Mouse (Mus musculus) adrenal gland, postnatal 36 days (tissue): ENCODE data around the gene Tbata. TPM values are rescaled to one million over a fixed set of nuclear protein-coding genes. Genes with fewer than 3 reads are reported as not detected.

Experiments
- DNase-seq, 2 experiments: peaks; one replicate each; pipeline ENCODE4 v3.0.0; 2021; ENCODE audit warnings: mixed read lengths in 1 of 2
- microRNA-seq: library from miRNA; unstranded; fragments of <30 nt; microRNA quantifications from one replicate; pipeline ENCODE4 v1.2.0, GENCODE M21; 2021
- total RNA-seq, 2 experiments: library from RNA; stranded (reverse); gene quantifications; 2 replicates each; pipeline ENCODE4 v1.2.3; 2021

The Tbata gene
- total RNA-seq, 2 experiments from 2014 or later, result not detected

GRCm38 (mm10) chr10:61211105-61211504 lies 39.4 kb downstream of the Tbata start:
- DNase-seq, result no peak

- DNase-seq, result peak; percentile 55 to 76
Measured at GRCm38 (mm10) chr10:61211743-61212142, 40.0 kb downstream of the Tbata start.

GRCm38 (mm10) chr10:61212817-61213216 lies 41.1 kb downstream of the Tbata start:
- DNase-seq, result no peak

DNA sequence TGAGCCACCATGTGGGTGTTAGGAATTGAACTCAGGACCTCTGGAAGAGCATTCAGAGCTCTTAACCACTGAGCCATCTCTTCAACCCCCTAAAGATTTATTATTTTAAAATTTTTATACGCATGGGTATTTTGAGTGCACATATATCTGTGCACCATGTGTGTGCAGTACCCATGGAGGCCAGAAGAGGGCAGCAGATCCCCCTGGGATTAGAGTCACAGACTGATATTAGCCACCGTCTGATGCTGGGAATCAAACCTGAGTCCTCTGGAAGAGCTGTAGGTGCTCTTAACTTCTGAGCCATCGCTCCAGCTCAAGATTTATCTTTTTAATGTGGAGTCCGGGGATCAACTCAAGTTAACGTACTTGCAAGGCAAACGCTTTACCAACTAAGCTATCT lies 43.9 kb downstream of the Tbata start:
- DNase-seq, result no peak

DNA sequence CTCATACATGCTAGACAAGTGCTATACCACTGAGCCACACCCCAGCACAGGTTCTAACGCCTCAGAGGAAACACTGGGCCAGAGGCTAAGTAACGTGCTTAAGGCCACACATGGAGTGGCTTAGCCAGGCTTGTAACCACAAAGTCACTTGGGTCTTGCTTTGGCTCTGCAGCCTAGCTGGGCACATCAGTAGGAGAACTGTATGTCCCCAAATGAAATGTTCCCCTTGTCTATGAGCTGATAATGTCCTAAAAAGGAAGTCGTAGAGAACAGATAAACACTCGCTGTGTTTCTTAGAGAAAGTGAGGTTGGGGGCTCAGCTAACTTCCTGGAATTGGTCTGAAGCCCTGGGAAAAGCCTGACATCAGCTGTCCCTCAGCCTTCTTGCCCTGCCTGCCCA lies 44.4 kb downstream of the Tbata start:
- no peak for DNase-seq

DNA sequence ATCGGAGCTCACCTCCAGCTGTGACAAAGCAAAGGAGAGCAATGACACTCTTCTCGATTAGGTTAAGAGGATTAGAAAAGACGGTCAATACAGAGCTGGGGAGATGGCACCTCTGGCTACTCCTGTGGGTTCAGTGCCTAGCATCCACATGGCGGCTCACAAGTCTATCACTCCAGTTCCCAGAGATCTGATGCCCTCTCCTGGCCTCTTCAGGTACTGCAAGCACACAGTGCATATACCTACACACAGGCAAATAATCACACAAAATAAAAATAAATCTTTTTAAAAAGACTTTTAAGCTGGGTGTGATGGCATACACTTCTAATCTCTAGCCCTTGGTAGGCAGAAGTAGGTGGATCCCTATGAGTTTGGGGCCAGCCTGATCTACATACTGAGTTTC lies 47.6 kb downstream of the Tbata start:
- DNase-seq, result no peak

GRCm38 (mm10) chr10:61225694-61226093 lies 53.9 kb downstream of the Tbata start:
- DNase-seq, result no peak

GRCm38 (mm10) chr10:61226784-61227396 lies 55.1 kb downstream of the Tbata start:
- no peak for DNase-seq

GRCm38 (mm10) chr10:61231756-61232155 lies 60.0 kb downstream of the Tbata start:
- DNase-seq, result no peak

- no peak for DNase-seq
Measured at GRCm38 (mm10) chr10:61232858-61233567, 61.3 kb downstream of the Tbata start.

DNA sequence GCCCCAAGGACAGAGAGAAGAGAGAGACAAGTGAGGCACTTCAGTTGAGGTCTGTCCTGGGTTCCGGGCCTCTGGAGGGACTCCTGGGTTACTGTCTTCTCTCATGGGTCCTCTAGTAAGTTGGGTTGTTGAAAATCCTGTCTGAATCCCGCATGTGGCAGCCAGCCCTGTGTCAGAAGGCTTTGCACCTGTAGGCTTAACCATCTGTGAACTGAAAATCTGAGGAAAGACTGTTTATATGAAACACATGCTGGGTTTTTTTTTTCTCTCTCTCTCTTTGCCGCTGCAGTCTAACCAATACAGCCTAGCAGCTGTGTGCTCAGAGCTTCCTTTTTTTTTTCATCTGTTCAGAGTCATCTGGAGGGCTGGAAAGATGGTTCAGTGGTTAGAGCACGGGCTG lies 62.6 kb downstream of the Tbata start:
- no peak for DNase-seq

DNA sequence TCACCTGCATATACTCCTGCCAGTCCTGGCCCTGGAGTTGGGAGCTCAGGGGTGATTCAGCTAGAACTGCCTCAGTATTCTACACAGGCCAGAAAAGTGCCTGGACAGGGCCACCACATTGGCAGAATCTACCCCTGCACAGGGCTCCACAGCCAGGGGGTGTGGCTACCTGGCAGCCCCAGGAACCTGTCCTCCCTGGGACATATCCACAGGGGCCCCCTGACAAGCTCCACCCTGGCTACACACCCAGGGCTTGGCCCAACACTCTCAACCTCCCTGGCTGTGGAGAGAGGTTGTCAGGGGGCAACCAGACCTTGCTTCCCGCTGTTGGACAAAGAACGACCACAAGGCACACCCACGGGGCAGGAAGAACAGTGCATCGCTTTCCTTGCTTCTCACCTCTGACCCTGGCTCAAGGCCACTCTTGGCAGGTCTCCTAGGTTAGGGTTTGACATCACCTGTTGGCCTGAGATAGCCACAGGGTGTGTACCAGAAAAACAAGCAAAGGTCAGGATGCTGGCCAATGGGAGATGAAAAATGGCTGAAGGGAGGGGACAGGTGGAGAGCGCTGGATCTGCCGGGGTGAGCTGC lies 64.0 kb downstream of the Tbata start:
- no peak for DNase-seq

- DNase-seq, result no peak
Measured at GRCm38 (mm10) chr10:61236683-61237390, 65.1 kb downstream of the Tbata start.

GRCm38 (mm10) chr10:61237391-61237785 lies 65.6 kb downstream of the Tbata start:
- no peak for DNase-seq

Small RNAs within 50 kb of the gene (microRNA-seq; reads per million reads assigned to microRNA genes)
- not detected for gene Gm44308

Other genes with a start within 250 kb of the Tbata start
- gene Pcbd1, start 82.6 kb upstream of the Tbata start, total RNA-seq, result 10 to 100 TPM; 12.7 to 14.5 TPM
- 10 to 100 TPM; 67.4 to 86.0 TPM for gene Sgpl1, start 24.3 kb upstream of the Tbata start, total RNA-seq
- 1 to 10 TPM; 2.1 to 3.9 TPM for gene Adamts14, start 101.5 kb downstream of the Tbata start, total RNA-seq
- under 1 TPM in 1 of 2 experiments, not detected in 1; 0.26 TPM for gene Prf1, start 125.9 kb downstream of the Tbata start, total RNA-seq
- 10 to 100 TPM; 21.0 to 22.8 TPM for gene Pald1, start 211.6 kb downstream of the Tbata start, total RNA-seq
- gene Nodal, start 246.0 kb downstream of the Tbata start, total RNA-seq, result not detected